Mouse (Mus musculus): ENCODE results near the gene Myo18a. TPM values are rescaled to one million over a fixed set of nuclear protein-coding genes. Genes with fewer than 3 reads are reported as not detected.

Gene Myo18a
- polyA plus RNA-seq, 1 experiment from 2014 or later = 23.8 TPM

GRCm38 (mm10) chr11:77832541-77832940 lies 69.5 kb downstream of the Myo18a start:
- no peak overlapping the region for H3K27ac ChIP-seq (ENCODE audit: low read depth, low read length)
- 79% methylated on average over 4 of the region's 4 CpGs for WGBS

GRCm38 (mm10) chr11:77835109-77835508 lies 72.1 kb downstream of the Myo18a start:
- H3K4me2 ChIP-seq = no peak overlapping the region
- H3K9me3 ChIP-seq (ENCODE audit: control insufficient read depth, low read length) = no peaks in the 10 kb centered on the region
- DNase-seq (ENCODE audit: low spot score, missing footprints) = no peak
- H3K27me3 ChIP-seq (ENCODE audit: control insufficient read depth, insufficient read depth, low read length) = no peaks in the 10 kb centered on the region
- H3K36me3 ChIP-seq (ENCODE audit: control insufficient read depth, insufficient read depth, low read length) = peaks cover 2% of the 10 kb centered on the region
- WGBS = 73% methylated on average over 3 of the region's 3 CpGs
- no peak for ATAC-seq (ENCODE audit: low FRiP score)
- no peak overlapping the region for H3K27ac ChIP-seq (ENCODE audit: low read depth, low read length)
- H3K4me3 ChIP-seq (ENCODE audit: low read depth, low read length) = no peak overlapping the region
- no peak overlapping the region for H3K9ac ChIP-seq (ENCODE audit: low read length)
- H3K4me1 ChIP-seq (ENCODE audit: control insufficient read depth, insufficient read depth, low read length) = no peaks in the 10 kb centered on the region

More at GRCm38 (mm10) chr11:77832541-77832940, 69.5 kb downstream of the Myo18a start:
- no peak for ATAC-seq (ENCODE audit: low FRiP score)
- Histone ChIP-seq H3K4me3 (ENCODE audit: low read depth, low read length) (no peak overlapping the region), H3K27me3 (ENCODE audit: control insufficient read depth, insufficient read depth, low read length) (no peaks in the 10 kb centered on the region), H3K4me2 (no peak overlapping the region), H3K4me1 (ENCODE audit: control insufficient read depth, insufficient read depth, low read length) (peaks cover under 1% of the 10 kb centered on the region; the same call in 1 of the 2 replicates), H3K9ac (ENCODE audit: low read length) (no peak overlapping the region), H3K9me3 (ENCODE audit: control insufficient read depth, low read length) (no peaks in the 10 kb centered on the region), H3K36me3 (ENCODE audit: control insufficient read depth, insufficient read depth, low read length) (peaks cover 2% of the 10 kb centered on the region)
- no peak for DNase-seq (ENCODE audit: low spot score, missing footprints)

- Histone ChIP-seq H3K9ac (ENCODE audit: low read length) (no peak overlapping the region), H3K36me3 (ENCODE audit: control insufficient read depth, insufficient read depth, low read length) (peaks cover 2% of the 10 kb centered on the region), H3K27ac (ENCODE audit: low read depth, low read length) (no peak overlapping the region), H3K4me1 (ENCODE audit: control insufficient read depth, insufficient read depth, low read length) (no peaks in the 10 kb centered on the region), H3K4me2 (no peak overlapping the region), H3K9me3 (ENCODE audit: control insufficient read depth, low read length) (no peaks in the 10 kb centered on the region), H3K4me3 (ENCODE audit: low read depth, low read length) (no peak overlapping the region), H3K27me3 (ENCODE audit: control insufficient read depth, insufficient read depth, low read length) (no peaks in the 10 kb centered on the region)
- DNase-seq (ENCODE audit: low spot score, missing footprints) (no peak), ATAC-seq (ENCODE audit: low FRiP score) (no peak)
- 82% methylated on average over 5 of the region's 5 CpGs for WGBS
These were observed 73.2 kb downstream of the Myo18a start for GRCm38 (mm10) chr11:77836290-77836689.

- no peak overlapping the region for H3K27ac ChIP-seq (ENCODE audit: low read depth, low read length)
- H3K4me2 ChIP-seq = no peak overlapping the region
- no peaks in the 10 kb centered on the region for H3K9me3 ChIP-seq (ENCODE audit: control insufficient read depth, low read length)
- H3K4me1 ChIP-seq (ENCODE audit: control insufficient read depth, insufficient read depth, low read length) = no peaks in the 10 kb centered on the region
- no peak overlapping the region for H3K9ac ChIP-seq (ENCODE audit: low read length)
- WGBS = 66% methylated on average over 4 of the region's 4 CpGs
- no peak overlapping the region for H3K4me3 ChIP-seq (ENCODE audit: low read depth, low read length)
- DNase-seq (ENCODE audit: low spot score, missing footprints) (no peak), ATAC-seq (ENCODE audit: low FRiP score) (no peak)
- peaks cover 5% of the 10 kb centered on the region for H3K36me3 ChIP-seq (ENCODE audit: control insufficient read depth, insufficient read depth, low read length)
- H3K27me3 ChIP-seq (ENCODE audit: control insufficient read depth, insufficient read depth, low read length) = no peaks in the 10 kb centered on the region
These were observed 73.7 kb downstream of the Myo18a start for GRCm38 (mm10) chr11:77836751-77837150.

- no peaks in the 10 kb centered on the region for H3K27me3 ChIP-seq (ENCODE audit: control insufficient read depth, insufficient read depth, low read length)
- no peak overlapping the region for H3K4me3 ChIP-seq (ENCODE audit: low read depth, low read length)
- H3K36me3 ChIP-seq (ENCODE audit: control insufficient read depth, insufficient read depth, low read length) = peaks cover 12% of the 10 kb centered on the region
- no peak overlapping the region for H3K9ac ChIP-seq (ENCODE audit: low read length)
- no peak overlapping the region for H3K4me2 ChIP-seq
- H3K9me3 ChIP-seq (ENCODE audit: control insufficient read depth, low read length) = no peaks in the 10 kb centered on the region
- H3K4me1 ChIP-seq (ENCODE audit: control insufficient read depth, insufficient read depth, low read length) = no peaks in the 10 kb centered on the region
- H3K27ac ChIP-seq (ENCODE audit: low read depth, low read length) = no peak overlapping the region
- 83% methylated on average over 5 of the region's 5 CpGs for WGBS
- ATAC-seq (ENCODE audit: low FRiP score) (no peak), DNase-seq (ENCODE audit: low spot score, missing footprints) (no peak)
These were observed 74.8 kb downstream of the Myo18a start for GRCm38 (mm10) chr11:77837856-77838255.

GRCm38 (mm10) chr11:77840523-77841245 lies 77.6 kb downstream of the Myo18a start:
- no peak overlapping the region for H3K4me3 ChIP-seq (ENCODE audit: low read depth, low read length)
- H3K27me3 ChIP-seq (ENCODE audit: control insufficient read depth, insufficient read depth, low read length) = no peaks in the 10 kb centered on the region
- WGBS = 88% methylated on average over 16 of the region's 16 CpGs
- H3K9me3 ChIP-seq (ENCODE audit: control insufficient read depth, low read length) = no peaks in the 10 kb centered on the region
- no peak overlapping the region for H3K27ac ChIP-seq (ENCODE audit: low read depth, low read length)
- H3K9ac ChIP-seq (ENCODE audit: low read length) = no peak overlapping the region
- no peak for DNase-seq (ENCODE audit: low spot score, missing footprints)
- no peak overlapping the region for H3K4me2 ChIP-seq
- ATAC-seq (ENCODE audit: low FRiP score) = no peak
- H3K4me1 ChIP-seq (ENCODE audit: control insufficient read depth, insufficient read depth, low read length) = no peaks in the 10 kb centered on the region
- H3K36me3 ChIP-seq (ENCODE audit: control insufficient read depth, insufficient read depth, low read length) = peaks cover 13% of the 10 kb centered on the region

- 85% methylated on average over 21 of the region's 21 CpGs for WGBS
- no peak for DNase-seq (ENCODE audit: low spot score, missing footprints)
- Histone ChIP-seq H3K9me3 (ENCODE audit: control insufficient read depth, low read length) (no peaks in the 10 kb centered on the region), H3K27me3 (ENCODE audit: control insufficient read depth, insufficient read depth, low read length) (no peaks in the 10 kb centered on the region), H3K9ac (ENCODE audit: low read length) (no peak overlapping the region), H3K4me2 (no peak overlapping the region), H3K4me3 (ENCODE audit: low read depth, low read length) (no peak overlapping the region), H3K27ac (ENCODE audit: low read depth, low read length) (no peak overlapping the region), H3K4me1 (ENCODE audit: control insufficient read depth, insufficient read depth, low read length) (no peaks in the 10 kb centered on the region), H3K36me3 (ENCODE audit: control insufficient read depth, insufficient read depth, low read length) (peaks cover 17% of the 10 kb centered on the region)
- ATAC-seq (ENCODE audit: low FRiP score) = no peak
These were observed 80.2 kb downstream of the Myo18a start for GRCm38 (mm10) chr11:77843068-77843905.

GRCm38 (mm10) chr11:77843906-77844200 lies 80.8 kb downstream of the Myo18a start:
- 57% methylated on average over 4 of the region's 4 CpGs for WGBS
- Histone ChIP-seq H3K4me1 (ENCODE audit: control insufficient read depth, insufficient read depth, low read length) (no peaks in the 10 kb centered on the region), H3K4me3 (ENCODE audit: low read depth, low read length) (no peak overlapping the region), H3K9ac (ENCODE audit: low read length) (no peak overlapping the region), H3K9me3 (ENCODE audit: control insufficient read depth, low read length) (no peaks in the 10 kb centered on the region), H3K27ac (ENCODE audit: low read depth, low read length) (no peak overlapping the region), H3K27me3 (ENCODE audit: control insufficient read depth, insufficient read depth, low read length) (no peaks in the 10 kb centered on the region), H3K36me3 (ENCODE audit: control insufficient read depth, insufficient read depth, low read length) (peaks cover 17% of the 10 kb centered on the region), H3K4me2 (no peak overlapping the region)
- DNase-seq (ENCODE audit: low spot score, missing footprints) (no peak), ATAC-seq (ENCODE audit: low FRiP score) (no peak)

- no peak for DNase-seq (ENCODE audit: low spot score, missing footprints)
- Histone ChIP-seq H3K4me1 (ENCODE audit: control insufficient read depth, insufficient read depth, low read length) (peaks cover 18% of the 10 kb centered on the region), H3K27me3 (ENCODE audit: control insufficient read depth, insufficient read depth, low read length) (no peaks in the 10 kb centered on the region), H3K4me2 (no peak overlapping the region), H3K9me3 (ENCODE audit: control insufficient read depth, low read length) (no peaks in the 10 kb centered on the region), H3K9ac (ENCODE audit: low read length) (no peak overlapping the region), H3K4me3 (ENCODE audit: low read depth, low read length) (no peak overlapping the region), H3K36me3 (ENCODE audit: control insufficient read depth, insufficient read depth, low read length) (peaks cover 7% of the 10 kb centered on the region), H3K27ac (ENCODE audit: low read depth, low read length) (no peak overlapping the region)
- WGBS = 49% methylated on average over 9 of the region's 9 CpGs
- no peak for ATAC-seq (ENCODE audit: low FRiP score)
These were observed 84.6 kb downstream of the Myo18a start for GRCm38 (mm10) chr11:77847599-77848128.
